Mouse (Mus musculus) forebrain, postnatal 0 days (tissue): ENCODE data around the gene Gnpat. TPM values are rescaled to one million over a fixed set of nuclear protein-coding genes. Genes with fewer than 3 reads are reported as not detected.

Experiments
- ATAC-seq: fragments of 200-750 bp; cut with Nextera tagmentation; 2 replicates; pipeline ENCODE4 v1.8.0; 2017; ENCODE audit warnings: mild to moderate bottlenecking, moderate library complexity
- DNase-seq: peaks from one replicate; pipeline ENCODE4 v3.0.0-alpha.2; 2015
- H3K27ac ChIP-seq: fragments of 300-500 bp; sonication (generic); 2 replicates; pipeline ENCODE4 v1.5.1; 2014; ENCODE audit warnings: low read depth, mild to moderate bottlenecking, antibody characterized with exemption, low read length, moderate library complexity, mixed read lengths
- H3K27me3 ChIP-seq: fragments of 300-500 bp; sonication (generic); 2 replicates; pipeline ENCODE4 v1.6.1; 2014; ENCODE audit warnings: mild to moderate bottlenecking, low read length, mixed read lengths; ENCODE audit not compliant: insufficient read depth
- H3K36me3 ChIP-seq: fragments of 300-500 bp; sonication (generic); 2 replicates; pipeline ENCODE4 v1.6.1; 2014; ENCODE audit warnings: mild to moderate bottlenecking, moderate library complexity; ENCODE audit not compliant: insufficient read depth
- H3K4me1 ChIP-seq: fragments of 300-500 bp; sonication (generic); 2 replicates; pipeline ENCODE4 v1.6.1; 2014; ENCODE audit warnings: antibody characterized with exemption; ENCODE audit not compliant: insufficient read depth
- H3K4me2 ChIP-seq: fragments of 300-500 bp; sonication (generic); 2 replicates; pipeline ENCODE4 v1.6.1; 2014; ENCODE audit warnings: low read depth, mild to moderate bottlenecking, moderate library complexity
- H3K4me3 ChIP-seq: fragments of 300-500 bp; sonication (generic); 2 replicates; pipeline ENCODE4 v1.5.1; 2014; ENCODE audit warnings: low read depth, low read length, mixed read lengths
- H3K9ac ChIP-seq: fragments of 300-500 bp; sonication (generic); 2 replicates; pipeline ENCODE4 v1.6.1; 2014; ENCODE audit warnings: mild to moderate bottlenecking
- H3K9me3 ChIP-seq: fragments of 300-500 bp; sonication (generic); 2 replicates; pipeline ENCODE4 v1.6.1; 2016; ENCODE audit warnings: low read length
- CTCF ChIP-seq: sonication (generic); IDR thresholded peaks from 2 replicates; pipeline ENCODE4 v1.5.1; 2016; ENCODE audit warnings: antibody characterized with exemption, control low read depth, low read depth
- WGBS: fragments of 180-500 bp; shearing (Covaris S2); extraction: QIAGEN DNeasy Blood & Tissue Kit; methylation state at CpG from one replicate; pipeline ENCODE4 v1.1.7; 2014; 5-methylcytosine and 5-hydroxymethylcytosine counted together
- polyA plus RNA-seq: library from polyadenylated mRNA; unstranded; fragments of >200 nt; fragmentation: Nextera tagmentation; extraction: Ambion mirVana; gene quantifications from 2 replicates; pipeline ENCODE4 v1.2.1, GENCODE M21; 2015
- total RNA-seq: library from RNA; depleted of rRNA; stranded (reverse); fragments of >200 nt; gene quantifications from 2 replicates; pipeline ENCODE4 v1.2.3, GENCODE M21; 2014; rRNA removed

Gnpat gene
- total and polyA plus RNA-seq, 2 experiments from 2014 or later: 51.7 to 51.8 TPM

DNA sequence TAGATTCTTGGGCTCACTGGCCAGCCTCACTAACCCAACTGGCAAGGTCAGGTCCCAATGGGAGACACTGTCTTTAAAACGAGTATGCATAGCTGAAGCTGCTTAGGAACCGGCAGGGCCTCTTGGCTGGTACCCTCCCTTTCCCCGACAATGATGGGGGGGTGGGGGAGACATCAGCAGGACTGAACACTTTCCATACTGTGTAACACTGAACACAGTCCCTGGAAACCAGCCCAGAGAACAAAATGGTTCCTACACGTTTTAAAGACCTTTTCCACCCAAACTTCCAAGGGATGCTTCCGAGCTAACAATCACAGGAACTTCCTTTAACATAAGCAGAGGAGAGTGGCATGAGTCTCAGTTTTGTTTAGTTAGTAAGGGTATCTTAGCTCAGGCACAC is 72.3 kb downstream of the Gnpat start:
- Histone ChIP-seq H3K4me3 (no peak overlapping the region), H3K27me3 (no peaks in the 10 kb centered on the region), H3K9me3 (no peaks in the 10 kb centered on the region), H3K27ac (no peak overlapping the region), H3K4me2 (no peak overlapping the region), H3K9ac (no peak overlapping the region), H3K4me1 (no peaks in the 10 kb centered on the region), H3K36me3 (0 out of 2 replicates have a peak, but pooled peaks cover 4% of the 10 kb centered on the region)
- no peak for ATAC-seq
- 89% methylated on average over 5 of the region's 5 CpGs for WGBS
- no peak for DNase-seq
- no peak for TF ChIP-seq CTCF

- H3K4me2 ChIP-seq: no peak overlapping the region
- no peak for ATAC-seq
- 98% methylated on average over 10 of the region's 10 CpGs for WGBS
Observed at GRCm38 (mm10) chr8:124936699-124937098, 73.9 kb downstream of the Gnpat start.

DNA sequence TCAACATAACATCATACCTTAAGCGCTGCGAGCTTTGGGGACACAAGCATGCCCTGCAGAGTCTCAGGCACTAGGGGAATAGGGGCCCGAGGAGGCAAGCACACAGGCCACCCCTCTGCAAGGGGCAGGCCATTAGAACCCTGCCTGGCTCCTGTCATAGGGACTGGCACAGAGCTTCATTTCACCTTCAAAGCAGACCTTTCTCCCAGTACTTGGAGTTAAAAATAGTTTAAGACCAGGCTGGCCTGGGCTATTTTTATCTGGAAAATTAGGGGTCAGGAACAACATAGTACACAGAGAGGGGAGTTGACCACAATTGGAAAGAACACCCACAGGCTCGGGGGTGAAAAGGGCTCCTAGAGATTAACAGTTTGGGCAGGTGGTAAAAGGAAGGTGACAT is 74.5 kb downstream of the Gnpat start:
- WGBS: 97% methylated on average over 4 of the region's 4 CpGs
- H3K36me3 ChIP-seq: peaks cover 10% of the 10 kb centered on the region; the same call in 1 of the 2 replicates

More at GRCm38 (mm10) chr8:124936699-124937098, 73.9 kb downstream of the Gnpat start:
- Histone ChIP-seq H3K4me3 (no peak overlapping the region), H3K9me3 (no peaks in the 10 kb centered on the region), H3K9ac (no peak overlapping the region), H3K27ac (no peak overlapping the region), H3K36me3 (peaks cover 10% of the 10 kb centered on the region; the same call in 1 of the 2 replicates), H3K4me1 (no peaks in the 10 kb centered on the region), H3K27me3 (no peaks in the 10 kb centered on the region)
- DNase-seq: no peak
- no peak for TF ChIP-seq CTCF

More for the DNA sequence above, 74.5 kb downstream of the Gnpat start:
- Histone ChIP-seq H3K27me3 (no peaks in the 10 kb centered on the region), H3K9ac (no peak overlapping the region), H3K9me3 (no peaks in the 10 kb centered on the region), H3K4me2 (no peak overlapping the region), H3K4me3 (no peak overlapping the region), H3K4me1 (no peaks in the 10 kb centered on the region), H3K27ac (no peak overlapping the region)
- DNase-seq (no peak), ATAC-seq (no peak)
- no peak for TF ChIP-seq CTCF

Other genes with a start within 250 kb of the Gnpat start
- 68.2 and 79.7 TPM in 2 replicates for gene 2310022B05Rik, start 199.7 kb upstream of the Gnpat start, total RNA-seq
- 35.7 and 37.8 TPM in 2 replicates for gene 2310022B05Rik, start 199.7 kb upstream of the Gnpat start, polyA plus RNA-seq
- 64.2 and 79.2 TPM in 2 replicates for gene Ttc13, start 141.1 kb upstream of the Gnpat start, total RNA-seq
- gene Ttc13, start 141.1 kb upstream of the Gnpat start, polyA plus RNA-seq: 50.1 and 56.1 TPM in 2 replicates
- 9.5 and 17.6 TPM in 2 replicates for gene Arv1, start 140.9 kb upstream of the Gnpat start, total RNA-seq
- gene Arv1, start 140.9 kb upstream of the Gnpat start, polyA plus RNA-seq: 25.6 and 31.4 TPM in 2 replicates
- 0.23 and 0.29 TPM in 2 replicates for gene Fam89a, start 111.2 kb upstream of the Gnpat start, total RNA-seq
- gene Fam89a, start 111.2 kb upstream of the Gnpat start, polyA plus RNA-seq: 0.15 and 0.28 TPM in 2 replicates
- 64.2 and 68.3 TPM in 2 replicates for gene Trim67, start 69.9 kb upstream of the Gnpat start, total RNA-seq
- gene Trim67, start 69.9 kb upstream of the Gnpat start, polyA plus RNA-seq: 21.9 and 25.7 TPM in 2 replicates
- gene 2810004N23Rik, start 87 bp downstream of the Gnpat start, total RNA-seq: 25.2 and 33.8 TPM in 2 replicates
- 19.9 and 23.4 TPM in 2 replicates for gene 2810004N23Rik, start 87 bp downstream of the Gnpat start, polyA plus RNA-seq
- 31.2 and 33.9 TPM in 2 replicates for gene Exoc8, start 34.7 kb downstream of the Gnpat start, total RNA-seq
- gene Exoc8, start 34.7 kb downstream of the Gnpat start, polyA plus RNA-seq: 7.4 and 9.9 TPM in 2 replicates
- 13.0 and 16.0 TPM in 2 replicates for gene Sprtn, start 34.9 kb downstream of the Gnpat start, total RNA-seq
- 5.1 and 6.0 TPM in 2 replicates for gene Sprtn, start 34.9 kb downstream of the Gnpat start, polyA plus RNA-seq
- gene Egln1, start 86.3 kb downstream of the Gnpat start, total RNA-seq: 42.9 and 48.5 TPM in 2 replicates
- gene Egln1, start 86.3 kb downstream of the Gnpat start, polyA plus RNA-seq: 13.7 and 15.6 TPM in 2 replicates
- gene Tsnax, start 150.0 kb downstream of the Gnpat start, total RNA-seq: 86.3 and 111 TPM in 2 replicates
- gene Tsnax, start 150.0 kb downstream of the Gnpat start, polyA plus RNA-seq: 117 and 146 TPM in 2 replicates
- 2.8 and 6.4 TPM in 2 replicates for gene Disc1, start 191.2 kb downstream of the Gnpat start, total RNA-seq
- gene Disc1, start 191.2 kb downstream of the Gnpat start, polyA plus RNA-seq: 0.58 and 0.73 TPM in 2 replicates